Mouse (Mus musculus) right cerebral cortex, postnatal 25 days (tissue): ENCODE results near the gene Pqlc2.

Experiments used
- DNase-seq: peaks from one replicate; pipeline ENCODE4 v3.0.0; 2022

Gene Pqlc2

GRCm38 (mm10) chr4:139310171-139310898 lies at the start of gene Pqlc2, which contains the start of gene Akr7a5:
Gene Pqlc2 (minus strand): TSS chr4:139310708.
Gene Akr7a5 (plus strand): TSS chr4:139310744.
- peak; percentile 98 for DNase-seq

DNA sequence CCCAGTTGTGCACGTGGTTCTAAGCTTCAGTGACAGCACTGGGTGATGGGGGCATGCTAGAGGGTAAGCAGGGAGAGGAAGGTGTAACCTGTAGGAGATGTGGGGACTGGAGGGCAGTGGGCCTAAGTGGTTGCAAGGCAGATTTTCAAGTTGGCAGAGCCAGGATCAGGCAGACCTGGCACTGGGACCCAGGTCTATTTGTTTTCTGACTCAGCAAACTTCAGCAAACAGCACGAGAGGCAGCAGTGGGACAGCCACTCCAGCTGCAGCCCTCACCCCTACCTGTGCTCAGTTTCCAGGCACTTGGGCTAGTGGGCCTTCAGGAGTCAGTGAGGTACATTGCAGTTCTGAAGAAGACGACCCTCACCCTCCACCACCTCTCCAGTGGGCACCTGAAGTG lies 46.7 kb upstream of the Pqlc2 start:
- DNase-seq, result no peak

DNA sequence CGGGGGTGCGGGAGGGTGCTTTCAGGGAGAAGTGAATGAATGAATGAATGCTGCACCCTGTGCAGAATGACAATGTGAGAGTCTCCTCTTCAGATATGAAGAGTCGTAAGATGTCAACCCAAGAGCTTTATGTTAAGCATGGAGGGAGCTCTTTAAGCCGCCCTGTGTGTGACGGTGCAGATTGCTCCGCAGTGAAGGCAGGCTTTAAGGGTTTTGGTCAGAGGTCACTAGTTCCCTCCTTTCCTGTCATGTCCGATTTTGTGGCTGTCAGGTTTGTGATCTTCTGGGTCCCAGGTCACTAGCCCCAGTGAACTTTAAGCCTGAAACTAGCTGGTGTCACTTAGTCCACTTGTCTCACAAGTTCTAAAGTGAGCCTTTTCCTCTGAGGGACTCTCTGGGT lies 42.3 kb upstream of the Pqlc2 start:
- no peak for DNase-seq

DNA sequence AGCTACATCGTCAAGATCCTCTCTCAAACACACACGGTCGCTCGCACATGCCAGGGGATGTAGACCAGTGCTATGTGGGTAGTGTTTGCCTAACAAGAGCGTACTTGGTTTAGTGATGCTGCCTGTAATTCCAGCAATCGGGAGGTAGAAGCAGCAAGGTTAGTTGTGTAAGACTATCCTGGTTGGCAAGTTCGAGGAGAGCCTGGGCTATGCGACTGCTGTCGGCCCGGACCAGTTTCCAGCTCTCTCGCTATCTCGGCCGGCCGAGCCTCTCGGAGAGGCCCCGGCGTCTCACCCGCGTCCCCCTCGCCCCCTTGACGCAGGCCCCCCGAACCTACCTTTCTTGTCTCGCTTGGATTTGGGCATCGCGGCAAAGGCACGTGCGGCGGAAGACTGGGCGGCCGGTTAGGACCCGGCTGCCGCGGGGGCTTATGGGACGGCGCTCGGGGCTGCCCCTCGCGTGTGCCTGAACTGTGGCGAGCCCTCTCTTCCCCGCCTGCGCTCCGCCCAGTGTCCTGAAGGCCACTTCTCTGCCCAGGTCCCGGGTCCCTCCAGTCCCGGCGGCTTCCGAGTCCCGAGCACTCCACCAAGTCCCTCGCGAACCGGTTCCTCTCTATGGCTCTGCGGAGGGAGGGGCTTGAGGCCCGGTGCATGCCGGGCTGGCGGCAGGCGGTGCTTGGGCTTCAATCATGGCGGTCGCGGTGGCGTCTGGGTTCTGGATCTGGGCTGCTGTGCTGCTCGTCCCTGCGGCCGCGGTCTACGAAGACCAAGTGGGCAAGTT lies 41.6 kb upstream of the Pqlc2 start, which contains the start of the genes Mrto4, Emc1 and Ubr4:
Gene Mrto4 (minus strand): TSS at position 646 of the 781 bp plus-strand sequence.
Gene Emc1 (plus strand): TSS at position 657 of the 781 bp plus-strand sequence.
Gene Ubr4 (plus strand): TSS at position 679 of the 781 bp plus-strand sequence.
- DNase-seq, result peak; percentile 91

DNA sequence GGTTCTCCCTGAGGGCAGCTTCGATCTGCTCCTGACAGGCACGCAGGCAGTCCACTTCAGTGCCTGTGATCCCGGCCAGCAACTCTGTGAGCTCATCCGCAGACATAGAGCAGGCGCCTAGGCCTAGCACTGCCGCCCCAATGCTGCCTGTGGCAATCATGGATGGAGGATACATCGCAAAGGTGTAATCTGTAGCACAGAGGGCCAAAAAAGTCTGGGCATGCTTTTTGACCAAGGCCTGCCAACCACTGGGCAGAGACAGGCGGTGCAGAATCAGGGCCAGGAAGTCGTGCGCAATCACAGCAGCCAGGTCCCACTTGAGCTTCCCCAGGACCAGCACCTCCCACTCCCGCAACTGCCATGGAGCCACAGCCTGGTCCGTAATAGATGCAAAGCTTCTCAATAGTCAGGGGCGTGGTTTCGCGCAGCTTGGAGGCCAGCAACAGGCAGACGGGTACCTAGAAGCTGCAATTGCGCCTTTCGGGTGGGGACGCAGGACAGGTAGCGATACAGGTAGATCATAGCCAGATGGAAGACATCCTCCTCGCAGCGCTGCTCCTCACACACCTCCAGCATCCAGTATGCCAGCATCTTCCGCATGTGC lies 35.0 kb upstream of the Pqlc2 start:
- DNase-seq, result no peak

- DNase-seq, result peak; percentile 9
Measured at GRCm38 (mm10) chr4:139343718-139344117, 33.2 kb upstream of the Pqlc2 start.

DNA sequence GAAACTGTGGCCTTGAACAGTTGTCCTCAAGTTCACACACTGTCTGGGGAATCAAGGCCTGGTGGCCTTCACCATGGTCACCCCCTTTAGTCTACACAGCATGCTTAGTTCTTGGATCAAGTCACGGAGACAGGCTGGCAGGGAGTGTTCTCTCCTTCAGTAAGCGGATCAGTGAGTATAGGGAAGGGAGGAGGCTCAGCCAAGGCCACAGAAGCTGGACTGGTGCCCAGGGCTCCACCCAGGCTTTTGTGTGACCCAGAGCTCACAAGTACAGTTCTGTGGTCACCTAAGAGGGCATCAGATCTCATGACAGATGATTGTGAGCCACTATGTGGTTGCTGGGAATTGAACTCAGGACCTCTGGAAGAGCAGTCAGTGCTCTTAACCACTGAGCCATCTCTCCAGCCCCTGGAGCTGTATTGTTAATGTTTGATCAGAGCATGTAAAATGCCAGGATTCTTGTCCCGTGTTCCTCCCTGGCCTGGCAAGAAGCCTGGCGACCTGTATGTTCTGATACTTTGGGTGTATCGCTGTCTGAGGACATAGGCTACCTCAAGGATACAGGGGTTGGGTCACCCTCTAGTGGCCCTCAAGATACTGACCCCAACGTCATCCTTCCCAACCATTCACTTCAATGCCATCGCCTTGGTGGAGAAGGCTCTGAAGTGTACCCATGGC lies 31.2 kb upstream of the Pqlc2 start:
- DNase-seq, result no peak

GRCm38 (mm10) chr4:139340835-139341234 lies 30.3 kb upstream of the Pqlc2 start:
- no peak for DNase-seq

- DNase-seq, result no peak
Measured at GRCm38 (mm10) chr4:139338145-139338544, 27.6 kb upstream of the Pqlc2 start.

DNA sequence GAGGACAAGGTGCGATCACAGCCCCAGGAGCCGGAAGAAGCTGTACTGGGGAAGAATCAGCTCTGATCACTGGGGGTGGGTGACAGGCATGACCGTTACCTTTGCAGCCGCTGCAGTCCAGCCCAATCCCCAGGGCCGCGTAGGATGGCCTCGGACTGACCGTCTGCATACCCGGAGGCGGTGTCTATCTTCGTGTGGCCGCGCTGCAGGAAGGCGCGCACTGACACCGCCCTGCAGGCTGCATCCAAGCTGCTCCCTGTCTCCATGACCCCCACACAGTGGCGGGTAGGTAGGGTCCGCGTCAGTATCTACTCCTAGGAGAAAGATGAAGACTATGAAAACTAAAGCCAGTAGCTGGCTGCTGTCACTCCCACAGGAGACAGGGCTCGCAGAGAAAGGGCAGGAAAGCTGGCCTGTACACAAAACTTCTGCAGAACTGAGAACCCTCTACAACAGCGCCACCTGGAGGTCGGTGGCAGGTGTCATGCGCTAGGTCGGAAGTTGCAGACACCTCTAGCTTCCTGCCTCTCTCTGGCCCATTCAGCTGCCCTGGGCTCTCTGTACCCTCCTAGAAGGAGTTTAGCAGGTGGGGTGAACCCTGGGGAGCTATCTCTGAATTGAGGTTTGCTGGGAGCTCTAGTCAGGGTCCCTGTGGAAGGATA lies 26.4 kb upstream of the Pqlc2 start:
- DNase-seq, result peak; percentile 48

- DNase-seq, result no peak
Measured at GRCm38 (mm10) chr4:139335507-139335906, 25.0 kb upstream of the Pqlc2 start.

- no peak for DNase-seq
Measured at GRCm38 (mm10) chr4:139334631-139335295, 24.3 kb upstream of the Pqlc2 start.

- DNase-seq, result no peak
Measured at GRCm38 (mm10) chr4:139330605-139331004, 20.1 kb upstream of the Pqlc2 start.

DNA sequence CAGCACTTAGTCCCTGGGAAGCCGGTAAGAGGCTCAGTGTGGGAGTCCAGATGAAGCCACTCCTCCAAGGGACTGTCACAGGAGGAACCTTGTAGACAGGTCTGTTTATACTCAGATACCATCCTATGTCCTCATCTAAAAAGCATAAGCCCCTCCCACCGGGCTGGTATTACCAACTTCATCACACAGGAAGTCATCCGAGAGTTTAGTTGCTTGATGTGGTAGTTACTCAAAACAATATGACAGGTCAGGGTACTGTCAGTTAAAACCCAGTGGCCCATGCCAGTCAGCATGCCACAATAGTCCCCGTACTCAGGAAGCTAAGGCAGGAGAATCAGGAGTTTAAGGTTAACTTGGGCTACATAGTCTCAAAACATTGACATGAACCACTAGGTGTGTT lies 9.2 kb upstream of the Pqlc2 start:
- DNase-seq, result no peak

- DNase-seq, result no peak
Measured at GRCm38 (mm10) chr4:139318449-139318848, 7.9 kb upstream of the Pqlc2 start.

GRCm38 (mm10) chr4:139312632-139313031 lies 2.1 kb upstream of the Pqlc2 start:
- no peak for DNase-seq

DNA sequence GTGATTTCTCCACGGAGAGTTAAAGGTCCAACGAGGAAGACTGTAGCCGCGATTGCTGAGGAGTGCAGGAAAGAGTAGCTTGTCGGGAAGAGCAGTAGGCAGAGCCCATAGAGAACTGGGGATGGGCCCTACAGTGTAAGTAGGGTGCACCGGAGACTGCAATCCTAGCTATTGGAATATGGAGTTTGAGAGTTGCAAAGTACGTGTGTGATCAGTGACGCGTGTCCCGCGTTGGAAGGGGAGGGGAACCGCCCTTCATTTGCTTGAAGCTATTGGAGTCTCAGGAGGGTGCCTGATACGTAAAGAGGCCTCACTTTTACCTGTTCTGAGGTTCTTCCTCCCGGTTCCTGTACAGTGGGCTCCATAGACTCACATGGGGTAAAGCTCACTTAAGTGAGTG lies 1.2 kb upstream of the Pqlc2 start:
- DNase-seq, result no peak

- DNase-seq, result no peak
Measured at GRCm38 (mm10) chr4:139310899-139311701, 592 bp upstream of the Pqlc2 start.

DNA sequence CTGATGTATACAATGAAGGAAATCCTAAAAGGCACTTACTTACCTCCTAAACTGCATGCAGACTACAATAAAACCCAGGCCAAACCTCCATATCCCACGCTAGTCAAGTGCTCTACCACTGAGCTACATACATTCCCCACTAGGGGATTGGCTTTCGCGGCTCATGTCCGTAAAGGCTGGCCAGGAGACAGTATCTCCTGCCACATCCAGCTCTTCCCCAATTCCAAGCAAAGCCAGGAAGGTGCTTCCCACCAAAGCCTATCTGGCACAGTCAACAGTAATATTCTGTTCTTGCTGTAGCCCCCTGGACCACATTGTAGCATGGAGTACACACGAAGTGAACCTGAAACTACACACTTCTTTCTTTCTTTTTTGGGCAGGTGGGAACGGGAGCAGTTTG lies 857 bp downstream of the Pqlc2 start:
- no peak for DNase-seq

DNA sequence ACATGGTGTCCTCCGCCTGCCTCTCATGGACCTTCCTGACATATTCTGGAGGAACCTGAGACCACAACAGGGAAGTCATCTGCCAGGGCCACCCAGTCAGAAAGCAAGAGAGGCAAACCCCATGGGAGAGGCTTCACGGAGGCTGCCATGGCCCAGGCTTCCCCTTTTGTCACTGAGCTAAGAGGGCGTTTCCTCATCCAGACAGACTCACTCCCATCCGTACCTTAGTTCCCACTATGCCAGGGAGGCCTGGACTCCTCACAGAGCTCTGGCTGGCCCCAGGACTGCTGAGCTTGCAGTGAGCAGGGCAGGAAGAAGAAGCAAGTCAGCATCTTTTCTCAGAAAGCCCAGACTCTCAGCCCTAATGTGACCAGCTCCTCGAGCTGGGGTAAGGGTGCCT lies 2.6 kb downstream of the Pqlc2 start:
- DNase-seq, result no peak

- DNase-seq, result no peak
Measured at GRCm38 (mm10) chr4:139305521-139305920, 5.0 kb downstream of the Pqlc2 start.
